ENCODE assay signal across 7 mouse cellular contexts in genomic region chr11:55417898-55418703, GRCm38 (mm10). TPM values are rescaled to one million over a fixed set of nuclear protein-coding genes. Genes with fewer than 3 reads are reported as not detected.
A peak's percentile ranks its signal among the peaks of the same experiment; 100 is the strongest.
DNase-seq lines count a peak whose midpoint lies in the region; ATAC-seq and TF ChIP-seq lines count a peak whose summit lies in the region.

No protein-coding gene starts in this region.

- CTCF ChIA-PET in Patski (lab: Charles Lee) = interaction anchor here (0.8 to 8.0 kb wide), 7 partner anchors 10 to 32 kb away, joined by 3 to 45 read pairs (median 5); no protein-coding TSS in a partner anchor

- H3K9ac ChIP-seq in kidney, embryonic 15.5 days = peak overlapping the region; percentile 69

- H3K4me1 ChIP-seq in cortical plate, adult 2 months (ENCODE audit: control insufficient read depth, insufficient read depth, low read length) = peaks cover 5% of the 10 kb centered on the region
- H3K4me1 ChIP-seq in kidney, embryonic 15.5 days = peaks cover 80% of the 10 kb centered on the region

- peak overlapping the region; percentile 87 for H3K27ac ChIP-seq in cortical plate, adult 2 months (ENCODE audit: insufficient read depth, low read length)
- H3K27ac ChIP-seq in kidney, embryonic 15.5 days = peak overlapping the region; percentile 95

- WGBS in kidney, embryonic 15.5 days = 1% methylated on average over 24 of the region's 24 CpGs

- peak; percentile 38 for ATAC-seq in Patski
- ATAC-seq in kidney, embryonic 15.5 days (replicated peaks; ENCODE audit: low FRiP score) = peak; percentile 66

- in situ Hi-C loops in Patski (cut with MboI; ENCODE audit: low pct_unique_long_range_greater_than_20kb) = no loop called here

- no peak for DNase-seq in Patski (ENCODE audit: low read depth, low spot score)
- peak; percentile 71 for DNase-seq in heart, adult 8-10 months (ENCODE audit: low spot score)
- peak; percentile 75 for DNase-seq in lung, postnatal 14 days
- peak; percentile 69 for DNase-seq in testis, postnatal 10 days (ENCODE audit: low spot score)
- DNase-seq in cerebellum, adult 9-10 months = no peak

- H3K4me3 ChIP-seq in cortical plate, adult 2 months (ENCODE audit: insufficient read depth, low read length) = peak overlapping the region; percentile 46
- peak overlapping the region; percentile 65 for H3K4me3 ChIP-seq in kidney, embryonic 15.5 days (replicated peaks)

- no peaks in the 10 kb centered on the region for H3K9me3 ChIP-seq in kidney, embryonic 15.5 days (replicated peaks)

- H3K27me3 ChIP-seq in Patski = no peaks in the 10 kb centered on the region
- no peaks in the 10 kb centered on the region for H3K27me3 ChIP-seq in kidney, embryonic 15.5 days

- H3K4me2 ChIP-seq in kidney, embryonic 15.5 days = peak overlapping the region; percentile 73

- TF ChIP-seq CTCF in Patski (IDR thresholded peaks at IDR 0.05) = no peak
- no peak for TF ChIP-seq CTCF in cortical plate, adult 2 months (IDR thresholded peaks at IDR 0.05; ENCODE audit: extremely low read depth, insufficient read depth, low read length)

- no peaks in the 10 kb centered on the region for H3K36me3 ChIP-seq in kidney, embryonic 15.5 days

- POLR2A ChIA-PET in Patski (lab: Charles Lee) = interaction anchor here (1.0 to 3.7 kb wide), 7 partner anchors 10 to 41 kb away, joined by 3 to 24 read pairs (median 5); no protein-coding TSS in a partner anchor

- TF ChIP-seq POLR2A in cortical plate, adult 2 months (IDR thresholded peaks at IDR 0.05; ENCODE audit: extremely low read depth, insufficient read depth, low read length) = no peak

RNA-seq across cellular contexts. Expression of gene Sparc, which starts 4.9 kb away (rescaled TPM):
- polyA plus RNA-seq in Patski (2021) = 789 TPM
- 351 and 357 TPM in 2 replicates for polyA plus RNA-seq in cortical plate, adult 2 months (2012; rRNA removed)
- 100 to 1,000 TPM; 202 to 357 (median 299) TPM for total RNA-seq in heart, adult 8-10 months (2022)
- 1,364 and 1,510 TPM in 2 replicates for polyA plus RNA-seq in kidney, embryonic 15.5 days (2015; fragmentation: Nextera tagmentation; extraction: Ambion mirVana)

RNA-seq across cellular contexts. Expression of gene Atox1, which starts 42.9 kb away (rescaled TPM):
- 254 TPM for polyA plus RNA-seq in Patski (2021)
- 194 and 219 TPM in 2 replicates for polyA plus RNA-seq in cortical plate, adult 2 months (2012; rRNA removed)
- total RNA-seq in heart, adult 8-10 months (2022) = 100 to 1,000 TPM in 3 of 4 experiments, 10 to 100 TPM in 1; 94.6 to 115 (median 104) TPM
- polyA plus RNA-seq in kidney, embryonic 15.5 days (2015; fragmentation: Nextera tagmentation; extraction: Ambion mirVana) = 402 and 413 TPM in 2 replicates

RNA-seq across cellular contexts. Expression of gene G3bp1, which starts 51.4 kb away (rescaled TPM):
- 53.9 TPM for polyA plus RNA-seq in Patski (2021)
- 23.5 and 23.7 TPM in 2 replicates for polyA plus RNA-seq in cortical plate, adult 2 months (2012; rRNA removed)
- 10 to 100 TPM; 39.4 to 45.2 (median 42.4) TPM for total RNA-seq in heart, adult 8-10 months (2022)
- 199 and 203 TPM in 2 replicates for polyA plus RNA-seq in kidney, embryonic 15.5 days (2015; fragmentation: Nextera tagmentation; extraction: Ambion mirVana)

Comparison
In these comparisons a context has a peak if more than half of its experiments do, and no peak if none do; other contexts are left out.
1. DNase-seq: peak in heart, adult 8-10 months (single experiment), lung, postnatal 14 days (single experiment) and testis, postnatal 10 days (single experiment); none in Patski (single experiment) and cerebellum, adult 9-10 months (single experiment).